Mouse (Mus musculus) kidney, postnatal 10 days (tissue): ENCODE data around the gene Ift140.

ENCODE experiments used
- DNase-seq: peaks from one replicate; pipeline ENCODE4 v3.0.0; 2021; ENCODE audit warnings: mixed read lengths

The Ift140 gene

DNA sequence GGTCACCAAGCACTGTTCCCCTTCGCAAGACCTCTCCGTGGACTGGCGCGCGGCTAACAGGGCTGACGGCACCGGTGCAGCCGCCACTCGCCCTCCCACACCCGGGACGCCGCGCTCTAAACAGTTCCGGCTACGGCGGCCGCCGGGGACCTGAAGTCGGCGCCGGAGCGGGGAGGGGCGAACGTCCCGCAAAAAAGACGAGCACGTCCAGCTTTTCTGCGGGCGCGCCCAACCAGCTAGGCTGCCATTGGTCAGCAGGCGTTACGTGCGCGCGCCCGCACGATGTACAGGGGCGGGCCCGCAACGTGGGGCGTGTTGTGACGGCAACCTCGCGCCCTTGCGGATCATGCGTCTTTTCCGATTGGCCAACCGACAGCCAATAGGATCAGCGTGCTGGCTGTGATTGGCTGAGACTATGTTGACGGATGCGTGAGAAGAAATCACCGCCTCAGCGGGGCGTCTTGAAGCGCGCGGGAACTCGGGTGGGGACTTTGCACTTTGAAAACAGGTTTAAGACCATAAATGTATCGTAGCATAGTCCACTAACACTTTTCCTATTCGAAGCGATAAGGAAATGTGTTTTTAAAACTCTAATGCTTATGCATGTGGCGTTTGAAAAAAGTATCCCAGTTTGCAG is at the start of gene Ift140, which contains the start of gene Cramp1l:
Gene Ift140, plus strand, starts transcription at position 431 of the 637 bp plus-strand sequence.
Gene Cramp1l, minus strand, starts transcription at position 134 of the 637 bp plus-strand sequence.
- peak; percentile 100 for DNase-seq

- no peak for DNase-seq
Observed at GRCm38 (mm10) chr17:24987221-24987620, 28.7 kb upstream of the Ift140 start.

DNA sequence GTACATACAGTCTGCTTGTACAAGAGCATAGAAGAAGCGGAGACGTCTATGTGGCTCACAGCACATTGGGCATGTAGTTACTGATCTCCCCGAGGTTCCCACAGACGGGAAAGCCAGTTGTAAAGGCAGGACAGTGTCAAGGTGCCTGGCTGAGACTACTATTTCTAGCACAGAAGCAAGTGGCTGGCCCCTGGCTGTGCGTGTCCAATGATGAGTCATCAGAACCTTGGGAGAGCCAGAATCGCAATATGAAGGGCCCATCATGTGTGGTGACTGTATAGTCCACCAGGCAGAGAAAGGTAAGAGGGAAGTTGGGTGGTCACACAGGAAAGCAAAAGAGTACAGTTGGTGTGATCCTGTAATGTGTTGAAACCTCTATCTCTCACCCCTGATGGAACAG is 21.2 kb upstream of the Ift140 start:
- no peak for DNase-seq

DNA sequence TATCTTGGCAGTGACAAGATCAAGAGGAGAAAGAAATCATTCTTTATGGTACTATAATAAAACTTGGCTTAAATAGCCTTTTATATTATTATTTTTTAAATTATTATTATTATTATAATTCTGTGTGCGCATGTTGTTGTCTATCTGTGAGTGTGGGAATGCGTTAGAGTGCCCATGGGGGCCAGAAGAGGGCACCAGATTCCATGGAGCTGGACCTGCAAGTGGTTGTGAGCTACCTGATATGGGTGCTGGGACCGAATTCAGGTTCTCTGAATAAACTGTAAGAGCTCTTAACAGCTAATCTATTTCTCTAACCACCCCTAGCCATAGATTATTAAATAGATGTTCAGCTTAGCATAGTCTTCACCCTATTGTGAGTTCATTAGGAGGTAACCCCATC is 10.8 kb upstream of the Ift140 start:
- DNase-seq: no peak

DNA sequence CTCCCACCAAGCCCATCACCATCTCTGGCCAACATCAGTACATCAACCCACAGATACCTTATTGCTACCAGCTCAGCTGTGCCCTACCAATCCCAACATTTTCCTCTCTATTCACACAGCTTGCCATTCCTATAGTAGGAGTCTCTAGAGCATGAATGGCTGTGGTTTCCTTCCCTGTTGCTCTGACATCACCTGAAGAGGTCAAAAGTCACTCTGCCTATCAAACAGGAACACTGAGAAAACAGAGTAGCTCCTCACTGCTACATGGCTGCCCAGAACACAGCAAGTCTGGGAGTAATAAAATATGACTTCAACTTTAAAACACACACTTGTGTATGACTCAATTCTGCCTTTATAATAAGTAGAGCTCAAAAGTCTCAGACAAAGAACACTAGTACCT is 8.4 kb upstream of the Ift140 start:
- no peak for DNase-seq

GRCm38 (mm10) chr17:25013606-25014501 is 2.0 kb upstream of the Ift140 start:
- peak; percentile 58 for DNase-seq

DNA sequence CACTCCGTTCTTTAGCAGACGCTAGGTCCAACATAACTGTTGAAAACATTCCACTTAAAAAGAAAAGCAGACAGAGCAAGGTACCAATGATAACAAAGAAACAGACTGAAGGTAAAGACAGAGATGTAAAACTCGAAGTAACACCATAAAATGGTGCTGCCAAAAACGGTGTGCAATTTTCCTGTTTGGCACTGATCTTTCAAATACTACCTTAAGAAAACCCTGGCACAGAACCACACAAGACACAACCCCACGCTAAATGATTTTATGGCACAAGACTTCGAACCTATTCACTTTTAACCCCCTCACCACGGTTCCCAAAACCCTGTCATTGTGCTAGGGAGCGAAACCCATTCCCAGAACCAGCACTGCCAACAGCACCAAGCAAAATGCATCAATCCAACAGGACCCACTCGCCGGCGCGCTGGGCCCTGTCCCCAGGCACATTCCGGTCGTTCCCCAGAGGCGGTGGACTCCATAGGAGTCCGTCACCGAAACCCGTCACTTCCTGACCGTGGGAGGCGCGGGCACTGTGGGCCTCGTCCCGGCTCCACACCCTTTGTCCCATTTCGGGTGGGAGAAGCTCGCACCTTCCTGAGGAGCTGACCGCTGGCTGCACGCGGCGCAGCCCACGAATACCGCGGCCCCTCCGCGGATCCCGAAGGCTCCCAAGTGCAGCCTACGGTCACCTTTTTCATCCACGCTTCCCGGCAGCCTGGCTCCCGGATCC is 879 bp upstream of the Ift140 start:
- DNase-seq: peak; percentile 67

- peak; percentile 86 for DNase-seq
Observed at GRCm38 (mm10) chr17:25016292-25017132, 627 bp downstream of the Ift140 start.

- DNase-seq: peak; percentile 44
Observed at GRCm38 (mm10) chr17:25036183-25036582, 20.3 kb downstream of the Ift140 start.

GRCm38 (mm10) chr17:25044879-25045278 is 29.0 kb downstream of the Ift140 start:
- no peak for DNase-seq

GRCm38 (mm10) chr17:25045281-25045680 is 29.4 kb downstream of the Ift140 start:
- DNase-seq: no peak

GRCm38 (mm10) chr17:25047143-25047542 is 31.3 kb downstream of the Ift140 start:
- no peak for DNase-seq

- DNase-seq: no peak
Observed at GRCm38 (mm10) chr17:25053274-25053673, 37.4 kb downstream of the Ift140 start.

DNA sequence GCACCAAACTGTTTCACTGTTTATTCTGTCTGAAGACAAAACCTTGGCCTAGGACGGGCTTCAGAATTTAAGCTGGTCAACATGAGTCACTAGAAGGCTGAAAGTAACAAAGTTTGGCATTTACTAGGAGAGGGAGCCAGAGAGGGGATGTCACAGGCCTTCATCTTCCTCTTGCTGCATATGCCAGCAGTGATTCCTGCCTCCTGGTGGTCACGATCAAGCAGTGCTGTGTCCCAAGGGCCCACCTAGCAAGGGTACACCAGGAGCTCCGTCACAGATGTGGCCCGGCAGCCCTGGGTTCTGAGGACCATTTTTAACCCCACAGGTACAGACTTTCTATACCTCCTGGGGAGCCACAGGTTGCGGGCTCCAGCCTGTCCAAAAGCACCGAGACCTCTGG is 41.2 kb downstream of the Ift140 start:
- DNase-seq: no peak

- DNase-seq: no peak
Observed at GRCm38 (mm10) chr17:25063261-25063660, 47.4 kb downstream of the Ift140 start.

- peak; percentile 69 for DNase-seq
Observed at GRCm38 (mm10) chr17:25063872-25064271, 48.0 kb downstream of the Ift140 start.

DNA sequence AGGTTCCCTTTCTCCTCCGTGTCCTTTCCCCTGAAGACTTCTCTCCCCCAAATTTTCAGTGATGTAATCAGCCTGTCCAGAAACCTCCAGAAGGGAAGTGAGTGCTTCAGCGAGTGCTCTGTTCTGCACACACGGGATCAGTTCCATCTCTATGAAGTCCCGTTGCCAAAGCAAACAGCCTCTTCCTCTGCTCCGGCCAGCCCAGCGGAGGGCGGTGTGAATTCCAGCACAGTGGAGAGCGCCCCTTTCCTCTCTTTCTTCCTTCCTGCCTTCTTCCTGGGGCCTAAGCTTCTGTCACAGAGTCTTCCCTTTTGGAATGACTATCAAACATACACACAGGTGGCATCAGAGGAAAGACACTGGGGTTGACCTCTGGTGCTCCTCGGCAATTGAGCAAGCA is 48.5 kb downstream of the Ift140 start:
- peak; percentile 84 for DNase-seq

GRCm38 (mm10) chr17:25065189-25065588 is 49.3 kb downstream of the Ift140 start:
- no peak for DNase-seq

- no peak for DNase-seq
Observed at GRCm38 (mm10) chr17:25066595-25066994, 50.7 kb downstream of the Ift140 start.

- peak; percentile 68 for DNase-seq
Observed at GRCm38 (mm10) chr17:25067442-25067851, 51.6 kb downstream of the Ift140 start.

GRCm38 (mm10) chr17:25068690-25069089 is 52.8 kb downstream of the Ift140 start:
- no peak for DNase-seq

DNA sequence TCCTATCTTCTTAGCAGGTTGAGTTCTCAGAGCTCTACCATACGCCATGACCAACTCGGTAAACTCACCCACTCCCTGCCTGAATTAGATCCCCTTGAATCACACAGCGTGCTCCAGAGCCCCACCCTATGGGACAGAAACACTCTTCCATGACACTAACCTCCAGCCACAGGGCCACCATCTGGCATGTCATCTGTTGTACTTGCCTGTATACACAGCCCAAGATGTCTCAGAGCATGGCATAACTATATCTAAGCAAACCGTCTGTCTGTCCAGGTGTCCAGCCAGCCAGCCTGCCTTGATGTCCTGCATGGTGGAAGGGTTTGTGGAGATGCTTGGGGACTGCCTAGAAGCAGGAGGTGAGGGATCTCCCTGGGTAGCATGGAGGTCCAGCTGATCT is 61.0 kb downstream of the Ift140 start:
- no peak for DNase-seq
